Mouse (Mus musculus) heart, embryonic 13.5 days (tissue): ENCODE data around the gene Kctd21. TPM values are rescaled to one million over a fixed set of nuclear protein-coding genes. Genes with fewer than 3 reads are reported as not detected.

Experiments used
- ATAC-seq: fragments of 200-750 bp; cut with Nextera tagmentation; 2 replicates; pipeline ENCODE4 v1.8.0; 2017; ENCODE audit warnings: moderate TSS enrichment; ENCODE audit not compliant: insufficient number of reproducible peaks, low FRiP score, low TSS enrichment; ENCODE audit errors: extremely low read depth
- H3K27ac ChIP-seq: fragments of 300-500 bp; sonication (generic); replicated peaks from 2 replicates; pipeline ENCODE4 v1.5.1; 2015; ENCODE audit warnings: moderate library complexity, mild to moderate bottlenecking, inconsistent platforms
- H3K27me3 ChIP-seq: fragments of 300-500 bp; sonication (generic); replicated peaks from 2 replicates; pipeline ENCODE4 v1.6.1; 2015; ENCODE audit warnings: mild to moderate bottlenecking, inconsistent platforms
- H3K36me3 ChIP-seq: fragments of 300-500 bp; sonication (generic); 2 replicates; pipeline ENCODE4 v1.6.1; 2015; ENCODE audit warnings: mild to moderate bottlenecking, inconsistent platforms
- H3K4me1 ChIP-seq: fragments of 300-500 bp; sonication (generic); 2 replicates; pipeline ENCODE4 v1.6.1; 2015; ENCODE audit warnings: inconsistent platforms
- H3K4me2 ChIP-seq: fragments of 300-500 bp; sonication (generic); 2 replicates; pipeline ENCODE4 v1.6.1; 2015; ENCODE audit warnings: inconsistent platforms, mild to moderate bottlenecking, moderate library complexity
- H3K4me3 ChIP-seq: fragments of 300-500 bp; sonication (generic); 2 replicates; pipeline ENCODE4 v1.5.1; 2015; ENCODE audit warnings: moderate library complexity, mild to moderate bottlenecking, inconsistent platforms
- H3K9ac ChIP-seq: fragments of 300-500 bp; sonication (generic); 2 replicates; pipeline ENCODE4 v1.6.1; 2015; ENCODE audit warnings: inconsistent platforms, mild to moderate bottlenecking, moderate library complexity
- H3K9me3 ChIP-seq: fragments of 300-500 bp; sonication (generic); 2 replicates; pipeline ENCODE4 v1.6.1; 2016; ENCODE audit warnings: inconsistent platforms
- WGBS: fragments of 180-500 bp; shearing (Covaris S2); methylation state at CpG from one replicate; pipeline ENCODE4 v1.1.7; 2015; ENCODE audit warnings: mixed read lengths; 5-methylcytosine and 5-hydroxymethylcytosine counted together
- polyA plus RNA-seq: library from polyadenylated mRNA; unstranded; fragments of >200 nt; fragmentation: Nextera tagmentation; extraction: Ambion mirVana; gene quantifications from 2 replicates; pipeline ENCODE4 v1.2.1, GENCODE M21; 2015

The Kctd21 gene
- polyA plus RNA-seq = 3.4 and 3.7 TPM in 2 replicates

- peak within 1 kb of the TSS; percentile 50; the same call in 1 of the 2 replicates for H3K27ac ChIP-seq
These were observed at the start of gene Kctd21, which contains the start of gene Usp35 for GRCm38 (mm10) chr7:97331726-97332666. TSS of gene Kctd21 (plus strand) at chr7:97332327. TSS of gene Usp35 (minus strand) at chr7:97332020.

GRCm38 (mm10) chr7:97296986-97297385 is 35.1 kb upstream of the Kctd21 start:
- ATAC-seq = no peak
- H3K4me3 ChIP-seq = no peak overlapping the region
- H3K9ac ChIP-seq = no peak overlapping the region
- peaks cover 29% of the 10 kb centered on the region for H3K36me3 ChIP-seq
- no peak overlapping the region for H3K27ac ChIP-seq
- H3K9me3 ChIP-seq = no peaks in the 10 kb centered on the region
- H3K27me3 ChIP-seq = no peaks in the 10 kb centered on the region
- 36% methylated on average over 2 of the region's 2 CpGs for WGBS
- peaks cover 13% of the 10 kb centered on the region; the same call in 1 of the 2 replicates for H3K4me1 ChIP-seq
- no peak overlapping the region for H3K4me2 ChIP-seq

More at GRCm38 (mm10) chr7:97331726-97332666, at the start of gene Kctd21, which contains the start of gene Usp35:
- peak within 1 kb of the TSS; percentile 92 for H3K4me3 ChIP-seq
- H3K4me2 ChIP-seq = peak within 1 kb of the TSS; percentile 89
- peak within 1 kb of the TSS; percentile 91 for H3K9ac ChIP-seq
- H3K9me3 ChIP-seq = no peaks in the 10 kb centered on the region
- peaks cover 17% of the 10 kb centered on the region for H3K27me3 ChIP-seq
- H3K4me1 ChIP-seq = peaks cover 22% of the 10 kb centered on the region
- H3K36me3 ChIP-seq = no peaks in the 10 kb centered on the region
- under 1% methylated on average over 68 of the region's 68 CpGs for WGBS
- peak; percentile 98 for ATAC-seq

DNA sequence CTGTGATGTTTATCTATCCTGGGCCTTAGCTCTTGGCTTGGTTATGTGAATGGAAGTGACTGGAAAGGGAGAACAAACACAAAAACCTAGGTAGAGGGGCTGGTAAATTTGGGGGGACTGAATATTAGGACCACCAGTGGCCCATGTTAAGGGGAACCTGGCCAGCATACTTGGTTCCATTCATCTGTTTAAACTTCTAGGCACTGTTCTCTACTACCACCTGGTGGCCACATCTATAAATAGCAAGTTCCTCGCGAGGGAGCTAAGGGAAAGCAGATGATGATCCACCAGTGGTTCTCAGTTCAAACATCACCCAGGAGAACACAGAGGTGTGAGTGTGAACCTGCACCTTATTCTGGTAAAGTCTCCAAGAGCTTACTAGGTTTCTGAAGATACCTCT is 34.7 kb upstream of the Kctd21 start:
- Histone ChIP-seq H3K36me3 (peaks cover 34% of the 10 kb centered on the region), H3K4me3 (no peak overlapping the region), H3K27me3 (no peaks in the 10 kb centered on the region), H3K4me1 (peaks cover 13% of the 10 kb centered on the region; the same call in 1 of the 2 replicates), H3K4me2 (no peak overlapping the region), H3K9ac (no peak overlapping the region), H3K9me3 (no peaks in the 10 kb centered on the region), H3K27ac (no peak overlapping the region)
- no peak for ATAC-seq
- 1% methylated on average over 2 of the region's 2 CpGs for WGBS

DNA sequence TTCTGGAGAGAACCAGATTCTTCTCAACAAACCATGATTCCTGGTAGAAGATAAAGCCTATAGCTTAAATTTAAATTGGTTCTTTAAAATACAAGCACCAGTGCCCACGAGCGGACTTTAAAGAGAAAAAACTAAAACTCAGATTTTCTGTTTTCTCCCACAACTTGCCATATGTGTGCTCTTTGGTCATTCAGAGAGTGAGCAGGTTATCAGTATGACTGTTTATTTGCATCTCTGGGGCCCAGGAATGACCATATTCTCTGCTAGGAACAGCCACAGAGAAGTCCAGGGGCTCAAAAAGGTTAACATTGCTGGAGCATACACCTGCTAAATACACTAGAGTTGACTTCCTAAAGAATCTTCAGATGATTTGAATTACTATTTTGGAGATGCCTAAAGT is 33.8 kb upstream of the Kctd21 start:
- no peaks in the 10 kb centered on the region for H3K27me3 ChIP-seq
- H3K9me3 ChIP-seq = no peaks in the 10 kb centered on the region
- ATAC-seq = no peak
- H3K4me1 ChIP-seq = peaks cover 13% of the 10 kb centered on the region; the same call in 1 of the 2 replicates
- peaks cover 42% of the 10 kb centered on the region for H3K36me3 ChIP-seq
- H3K4me3 ChIP-seq = no peak overlapping the region
- H3K27ac ChIP-seq = no peak overlapping the region
- 80% methylated on average over 2 of the region's 2 CpGs for WGBS
- no peak overlapping the region for H3K9ac ChIP-seq
- H3K4me2 ChIP-seq = no peak overlapping the region

DNA sequence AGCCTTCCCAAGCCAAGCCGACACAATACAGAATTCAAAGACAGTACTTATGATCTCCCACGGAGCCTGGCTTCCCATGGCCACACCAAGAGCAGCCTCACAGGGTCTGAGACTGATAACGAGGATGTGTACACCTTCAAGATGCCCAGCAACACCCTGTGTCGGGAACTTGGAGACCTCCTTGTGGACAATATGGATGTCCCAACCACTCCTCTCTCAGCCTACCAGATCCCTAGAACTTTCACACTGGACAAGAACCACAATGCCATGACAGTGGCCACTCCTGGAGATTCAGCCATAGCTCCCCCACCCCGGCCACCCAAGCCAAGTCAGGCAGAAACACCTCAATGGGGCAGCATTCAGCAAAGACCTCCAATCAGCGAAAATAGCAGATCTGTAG is 33.2 kb upstream of the Kctd21 start:
- ATAC-seq = no peak
- H3K27me3 ChIP-seq = no peaks in the 10 kb centered on the region
- 80% methylated on average over 6 of the region's 6 CpGs for WGBS
- H3K36me3 ChIP-seq = peaks cover 49% of the 10 kb centered on the region
- no peak overlapping the region for H3K9ac ChIP-seq
- H3K9me3 ChIP-seq = no peaks in the 10 kb centered on the region
- no peak overlapping the region for H3K27ac ChIP-seq
- no peak overlapping the region for H3K4me2 ChIP-seq
- no peak overlapping the region for H3K4me3 ChIP-seq
- H3K4me1 ChIP-seq = peaks cover 13% of the 10 kb centered on the region; the same call in 1 of the 2 replicates

GRCm38 (mm10) chr7:97300914-97301313 is 31.2 kb upstream of the Kctd21 start:
- Histone ChIP-seq H3K9ac (no peak overlapping the region), H3K9me3 (no peaks in the 10 kb centered on the region), H3K36me3 (peaks cover 68% of the 10 kb centered on the region), H3K4me3 (no peak overlapping the region), H3K4me2 (no peak overlapping the region), H3K27me3 (no peaks in the 10 kb centered on the region), H3K4me1 (peaks cover 13% of the 10 kb centered on the region; the same call in 1 of the 2 replicates), H3K27ac (no peak overlapping the region)
- ATAC-seq = no peak
- WGBS = 73% methylated on average over 2 of the region's 2 CpGs

- WGBS = 82% methylated on average over 8 of the region's 8 CpGs
- no peak overlapping the region for H3K4me3 ChIP-seq
- H3K36me3 ChIP-seq = peaks cover 73% of the 10 kb centered on the region
- no peak for ATAC-seq
- no peaks in the 10 kb centered on the region for H3K9me3 ChIP-seq
- H3K27ac ChIP-seq = no peak overlapping the region
- H3K27me3 ChIP-seq = no peaks in the 10 kb centered on the region
- no peak overlapping the region for H3K4me2 ChIP-seq
- H3K9ac ChIP-seq = no peak overlapping the region
- peaks cover 13% of the 10 kb centered on the region; the same call in 1 of the 2 replicates for H3K4me1 ChIP-seq
These were observed 30.8 kb upstream of the Kctd21 start for GRCm38 (mm10) chr7:97301321-97301720.

- H3K9me3 ChIP-seq = no peaks in the 10 kb centered on the region
- H3K36me3 ChIP-seq = peaks cover 82% of the 10 kb centered on the region
- no peak overlapping the region for H3K9ac ChIP-seq
- ATAC-seq = no peak
- peaks cover 13% of the 10 kb centered on the region; the same call in 1 of the 2 replicates for H3K4me1 ChIP-seq
- no peak overlapping the region for H3K27ac ChIP-seq
- 70% methylated on average over 4 of the region's 4 CpGs for WGBS
- H3K4me2 ChIP-seq = no peak overlapping the region
- no peaks in the 10 kb centered on the region for H3K27me3 ChIP-seq
- H3K4me3 ChIP-seq = no peak overlapping the region
These were observed 29.9 kb upstream of the Kctd21 start for GRCm38 (mm10) chr7:97302261-97302660.

DNA sequence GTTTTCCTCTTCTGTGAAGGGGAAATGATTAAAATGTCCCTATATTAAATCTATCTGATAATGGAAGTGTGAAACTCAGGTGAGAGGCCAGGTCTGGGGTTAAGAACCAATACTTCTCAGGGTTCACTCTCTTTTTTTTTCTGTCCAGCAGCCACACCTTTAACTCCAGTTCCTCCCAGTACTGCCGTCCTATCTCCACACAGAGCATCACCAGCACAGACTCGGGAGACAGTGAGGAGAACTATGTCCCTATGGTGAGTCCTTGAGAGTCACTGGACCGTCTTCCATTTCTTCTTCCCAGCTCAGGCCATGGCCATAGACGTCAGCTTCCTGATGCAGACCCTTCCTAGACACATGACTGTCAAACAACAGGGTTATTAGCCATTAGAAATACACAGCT is 29.3 kb upstream of the Kctd21 start:
- Histone ChIP-seq H3K4me2 (no peak overlapping the region), H3K4me3 (no peak overlapping the region), H3K27me3 (no peaks in the 10 kb centered on the region), H3K36me3 (peaks cover 88% of the 10 kb centered on the region), H3K9me3 (no peaks in the 10 kb centered on the region), H3K4me1 (peaks cover 13% of the 10 kb centered on the region; the same call in 1 of the 2 replicates), H3K27ac (no peak overlapping the region), H3K9ac (no peak overlapping the region)
- no peak for ATAC-seq
- 66% methylated on average over 4 of the region's 4 CpGs for WGBS

GRCm38 (mm10) chr7:97303614-97304013 is 28.5 kb upstream of the Kctd21 start:
- Histone ChIP-seq H3K36me3 (peaks cover 95% of the 10 kb centered on the region), H3K4me3 (no peak overlapping the region), H3K9me3 (peaks cover 2% of the 10 kb centered on the region; the same call in 1 of the 2 replicates), H3K4me1 (peaks cover 13% of the 10 kb centered on the region; the same call in 1 of the 2 replicates), H3K4me2 (no peak overlapping the region), H3K27me3 (no peaks in the 10 kb centered on the region), H3K9ac (no peak overlapping the region), H3K27ac (no peak overlapping the region)
- no peak for ATAC-seq
- 69% methylated on average over 2 of the region's 2 CpGs for WGBS

DNA sequence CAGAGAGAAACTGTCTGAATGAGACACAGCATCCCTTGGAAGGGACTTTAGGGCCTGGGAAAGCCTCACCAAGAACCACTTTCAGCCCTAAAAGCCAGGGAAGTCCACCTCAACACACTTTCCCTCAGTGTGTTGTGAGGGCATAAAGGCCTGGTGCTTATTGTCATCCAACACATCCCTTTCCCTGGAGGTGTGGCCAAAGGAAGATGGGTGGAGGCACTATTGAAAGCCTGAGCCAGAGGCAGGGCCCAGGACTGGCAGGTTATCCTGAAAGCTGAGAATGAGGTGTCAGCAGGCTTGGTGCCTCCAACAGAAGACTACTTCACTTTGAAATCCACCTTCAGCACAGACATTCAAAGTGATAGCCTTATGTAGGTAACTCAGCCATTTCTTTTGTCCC is 27.7 kb upstream of the Kctd21 start:
- peaks cover 13% of the 10 kb centered on the region; the same call in 1 of the 2 replicates for H3K4me1 ChIP-seq
- H3K4me2 ChIP-seq = no peak overlapping the region
- H3K27me3 ChIP-seq = no peaks in the 10 kb centered on the region
- no peak for ATAC-seq
- no peak overlapping the region for H3K27ac ChIP-seq
- H3K36me3 ChIP-seq = peaks cover 97% of the 10 kb centered on the region
- peaks cover 4% of the 10 kb centered on the region; the same call in 1 of the 2 replicates for H3K9me3 ChIP-seq
- H3K9ac ChIP-seq = no peak overlapping the region
- H3K4me3 ChIP-seq = no peak overlapping the region
